In the genomic region with DNA sequence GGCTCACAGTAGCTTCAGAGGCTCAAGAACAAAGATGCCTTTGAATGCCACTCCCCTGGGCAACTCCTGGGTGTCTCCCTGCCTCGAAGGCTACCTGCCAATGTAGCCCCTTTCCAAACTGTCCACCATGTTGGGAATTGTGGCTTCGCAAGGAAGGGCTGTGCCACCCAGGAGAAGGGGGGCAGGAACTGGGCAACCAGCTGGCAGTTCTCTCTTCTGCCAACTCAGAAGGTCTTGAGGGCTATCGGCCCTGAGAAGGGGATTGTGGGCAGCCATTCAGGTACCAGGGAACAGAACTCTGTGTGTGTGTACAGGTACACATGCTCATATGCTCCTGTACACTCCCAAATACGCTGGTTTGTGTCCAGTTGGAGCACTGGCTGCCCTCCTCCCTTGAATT, we compare ENCODE assay signal across 20 mouse cellular contexts.
"Had no signal": no experiment of that assay in that cellular context is flagged by ENCODE, and none has a peak within 500 bp of the region (broad histone marks: within the 10 kb centered on the region; RNA-seq: fewer than 3 reads in every experiment).

No protein-coding gene starts in this region.

- DNase-seq: kidney, postnatal 10 days; kidney, postnatal 36 days; layer of hippocampus, postnatal 36 days; liver, embryonic 13.5 days; lung, adult 2 months; lung, postnatal 14 days; lung, postnatal 4 days; midbrain, embryonic 14.5 days; right cerebral cortex, adult 18-20 months; right cerebral cortex, postnatal 14 days; right cerebral cortex, postnatal 4 days; thymus, adult 2 months; thymus, postnatal 14 days; thymus, postnatal 4 days had no signal

- H3K27ac ChIP-seq: kidney, embryonic 15.5 days; left cerebral cortex, adult 2 months; liver, embryonic 13.5 days; midbrain, embryonic 10.5 days; neural tube, embryonic 12.5 days; neural tube, embryonic 15.5 days; stomach, postnatal 0 days had no signal

- H3K9ac ChIP-seq: kidney, embryonic 15.5 days; liver, embryonic 13.5 days; neural tube, embryonic 12.5 days; neural tube, embryonic 15.5 days had no signal

- H3K4me3 ChIP-seq: kidney, embryonic 15.5 days; left cerebral cortex, adult 2 months; liver, embryonic 13.5 days; midbrain, embryonic 10.5 days; neural tube, embryonic 12.5 days; neural tube, embryonic 15.5 days had no signal

- H3K9me3 ChIP-seq: kidney, embryonic 15.5 days; liver, embryonic 13.5 days; midbrain, embryonic 10.5 days; neural tube, embryonic 12.5 days; neural tube, embryonic 15.5 days had no signal

- H3K36me3 ChIP-seq: kidney, embryonic 15.5 days; liver, embryonic 13.5 days had no signal

- H3K4me2 ChIP-seq: kidney, embryonic 15.5 days; liver, embryonic 13.5 days; neural tube, embryonic 12.5 days had no signal
